Mouse (Mus musculus): ENCODE measurements around the gene Bmi1. TPM values are rescaled to one million over a fixed set of nuclear protein-coding genes. Genes with fewer than 3 reads are reported as not detected.

Bmi1 gene
- polyA plus RNA-seq, 1 experiment: 8.0 TPM

GRCm38 (mm10) chr2:18698663-18699385 is 22.0 kb downstream of the Bmi1 start:
- H3K4me3 ChIP-seq (ENCODE audit: low read depth, low read length): peak overlapping the region; percentile 28
- TF ChIP-seq CTCF (IDR thresholded peaks at IDR 0.05; ENCODE audit: low read depth, low read length) (no peak), EP300 (IDR thresholded peaks at IDR 0.05; ENCODE audit: insufficient read depth, low read depth, low read length) (no peak), POLR2A (IDR thresholded peaks at IDR 0.05; ENCODE audit: insufficient read depth, low read length) (no peak)
- H3K27ac ChIP-seq (ENCODE audit: insufficient read depth, low read length): no peak overlapping the region
- peaks cover 27% of the 10 kb centered on the region for H3K27me3 ChIP-seq (ENCODE audit: control insufficient read depth, insufficient read depth, low read length, poor library complexity, severe bottlenecking)
- H3K9ac ChIP-seq (ENCODE audit: low read depth, poor library complexity, severe bottlenecking): no peak overlapping the region
- H3K4me1 ChIP-seq (ENCODE audit: control insufficient read depth, insufficient read depth, low read length): no peaks in the 10 kb centered on the region
- no peaks in the 10 kb centered on the region for H3K36me3 ChIP-seq (ENCODE audit: control insufficient read depth, insufficient read depth, low read length, poor library complexity, severe bottlenecking)
- peaks cover 8% of the 10 kb centered on the region for H3K9me3 ChIP-seq (replicated peaks; ENCODE audit: control insufficient read depth, insufficient read depth, low read length, poor library complexity, severe bottlenecking)

- H3K27me3 ChIP-seq (ENCODE audit: control insufficient read depth, insufficient read depth, low read length, poor library complexity, severe bottlenecking): peaks cover 24% of the 10 kb centered on the region
- no peak overlapping the region for H3K27ac ChIP-seq (ENCODE audit: insufficient read depth, low read length)
- TF ChIP-seq CTCF (IDR thresholded peaks at IDR 0.05; ENCODE audit: low read depth, low read length) (no peak), EP300 (IDR thresholded peaks at IDR 0.05; ENCODE audit: insufficient read depth, low read depth, low read length) (no peak), POLR2A (IDR thresholded peaks at IDR 0.05; ENCODE audit: insufficient read depth, low read length) (no peak)
- peaks cover 8% of the 10 kb centered on the region for H3K9me3 ChIP-seq (replicated peaks; ENCODE audit: control insufficient read depth, insufficient read depth, low read length, poor library complexity, severe bottlenecking)
- no peak overlapping the region for H3K9ac ChIP-seq (ENCODE audit: low read depth, poor library complexity, severe bottlenecking)
- peak overlapping the region; percentile 7; the same call in 1 of the 2 replicates for H3K4me3 ChIP-seq (ENCODE audit: low read depth, low read length)
- no peaks in the 10 kb centered on the region for H3K4me1 ChIP-seq (ENCODE audit: control insufficient read depth, insufficient read depth, low read length)
- no peaks in the 10 kb centered on the region for H3K36me3 ChIP-seq (ENCODE audit: control insufficient read depth, insufficient read depth, low read length, poor library complexity, severe bottlenecking)
Measured at GRCm38 (mm10) chr2:18699401-18699990, 22.7 kb downstream of the Bmi1 start.

DNA sequence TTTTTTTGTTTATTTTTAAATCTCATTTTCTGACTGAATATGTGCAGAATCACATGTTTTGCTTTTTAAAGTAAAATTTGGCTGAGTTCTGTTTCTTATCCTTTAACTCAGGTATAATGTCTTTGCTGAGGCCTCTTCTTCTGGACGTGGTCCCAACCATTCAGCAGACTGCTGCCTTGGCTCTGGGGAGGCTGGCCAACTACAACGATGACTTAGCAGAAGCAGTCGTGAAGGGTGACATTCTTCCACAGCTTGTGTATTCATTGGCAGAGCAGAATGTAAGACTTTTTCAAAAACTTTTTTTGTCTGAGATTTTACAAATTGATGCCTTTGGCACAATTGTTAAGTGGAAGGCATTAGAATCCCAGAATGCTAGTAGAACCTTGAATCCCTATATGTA is 33.5 kb downstream of the Bmi1 start:
- no peaks in the 10 kb centered on the region for H3K9me3 ChIP-seq (replicated peaks; ENCODE audit: control insufficient read depth, insufficient read depth, low read length, poor library complexity, severe bottlenecking)
- no peaks in the 10 kb centered on the region for H3K36me3 ChIP-seq (ENCODE audit: control insufficient read depth, insufficient read depth, low read length, poor library complexity, severe bottlenecking)
- H3K4me1 ChIP-seq (ENCODE audit: control insufficient read depth, insufficient read depth, low read length): no peaks in the 10 kb centered on the region
- H3K9ac ChIP-seq (ENCODE audit: low read depth, poor library complexity, severe bottlenecking): no peak overlapping the region
- TF ChIP-seq POLR2A (IDR thresholded peaks at IDR 0.05; ENCODE audit: insufficient read depth, low read length) (no peak), CTCF (IDR thresholded peaks at IDR 0.05; ENCODE audit: low read depth, low read length) (no peak), EP300 (IDR thresholded peaks at IDR 0.05; ENCODE audit: insufficient read depth, low read depth, low read length) (no peak)
- H3K4me3 ChIP-seq (ENCODE audit: low read depth, low read length): no peak overlapping the region
- H3K27me3 ChIP-seq (ENCODE audit: control insufficient read depth, insufficient read depth, low read length, poor library complexity, severe bottlenecking): no peaks in the 10 kb centered on the region
- no peak overlapping the region for H3K27ac ChIP-seq (ENCODE audit: insufficient read depth, low read length)

DNA sequence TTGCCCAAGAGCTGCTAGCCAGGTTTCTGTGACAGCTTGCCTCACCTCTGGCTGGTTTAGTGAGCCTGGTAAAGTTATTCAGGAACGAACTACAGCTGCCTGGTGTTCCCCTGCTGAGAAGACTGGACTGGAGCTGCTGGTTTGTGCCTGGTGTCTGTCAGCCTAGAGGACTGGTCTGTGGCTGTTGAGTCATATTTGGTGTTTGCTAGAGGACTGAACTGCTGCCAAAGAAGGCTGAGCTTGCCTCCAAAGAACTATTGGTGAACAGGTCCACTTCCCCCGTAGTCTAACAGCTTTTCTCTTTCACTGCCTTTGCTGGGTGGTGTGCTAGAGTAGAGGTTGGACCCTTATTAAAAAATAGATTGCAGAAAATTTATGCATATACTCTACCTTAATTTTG is 36.3 kb downstream of the Bmi1 start:
- H3K9ac ChIP-seq (ENCODE audit: low read depth, poor library complexity, severe bottlenecking): no peak overlapping the region
- H3K27ac ChIP-seq (ENCODE audit: insufficient read depth, low read length): no peak overlapping the region
- TF ChIP-seq CTCF (IDR thresholded peaks at IDR 0.05; ENCODE audit: low read depth, low read length) (no peak), POLR2A (IDR thresholded peaks at IDR 0.05; ENCODE audit: insufficient read depth, low read length) (no peak), EP300 (IDR thresholded peaks at IDR 0.05; ENCODE audit: insufficient read depth, low read depth, low read length) (no peak)

DNA sequence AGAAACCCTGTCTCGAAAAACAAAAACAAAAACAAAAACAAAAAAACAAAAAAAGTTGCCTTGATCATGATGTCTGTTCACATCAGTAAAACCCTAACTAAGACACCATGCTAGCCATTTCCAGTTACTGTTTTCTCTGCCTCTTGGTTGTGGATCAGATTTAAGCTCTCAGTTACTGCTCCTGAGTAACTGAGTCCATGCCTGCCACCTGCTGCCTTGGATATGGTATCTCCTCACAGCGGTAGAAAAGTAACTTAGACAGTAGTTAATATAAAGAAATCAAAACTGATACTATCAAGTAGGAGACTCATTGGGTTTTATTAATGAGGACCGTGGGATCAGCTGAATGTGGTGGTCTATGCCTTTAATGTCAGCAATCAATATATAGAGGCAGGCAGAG is 37.5 kb downstream of the Bmi1 start:
- H3K4me3 ChIP-seq (ENCODE audit: low read depth, low read length): no peak overlapping the region
- no peak overlapping the region for H3K27ac ChIP-seq (ENCODE audit: insufficient read depth, low read length)
- no peaks in the 10 kb centered on the region for H3K9me3 ChIP-seq (replicated peaks; ENCODE audit: control insufficient read depth, insufficient read depth, low read length, poor library complexity, severe bottlenecking)
- no peaks in the 10 kb centered on the region for H3K36me3 ChIP-seq (ENCODE audit: control insufficient read depth, insufficient read depth, low read length, poor library complexity, severe bottlenecking)
- no peak overlapping the region for H3K9ac ChIP-seq (ENCODE audit: low read depth, poor library complexity, severe bottlenecking)
- no peaks in the 10 kb centered on the region for H3K27me3 ChIP-seq (ENCODE audit: control insufficient read depth, insufficient read depth, low read length, poor library complexity, severe bottlenecking)
- H3K4me1 ChIP-seq (ENCODE audit: control insufficient read depth, insufficient read depth, low read length): no peaks in the 10 kb centered on the region
- TF ChIP-seq POLR2A (IDR thresholded peaks at IDR 0.05; ENCODE audit: insufficient read depth, low read length): no peak
- TF ChIP-seq EP300 (IDR thresholded peaks at IDR 0.05; ENCODE audit: insufficient read depth, low read depth, low read length): no peak
- no peak for TF ChIP-seq CTCF (IDR thresholded peaks at IDR 0.05; ENCODE audit: low read depth, low read length)

More for the DNA sequence above, 36.3 kb downstream of the Bmi1 start:
- Histone ChIP-seq H3K36me3 (ENCODE audit: control insufficient read depth, insufficient read depth, low read length, poor library complexity, severe bottlenecking) (no peaks in the 10 kb centered on the region), H3K27me3 (ENCODE audit: control insufficient read depth, insufficient read depth, low read length, poor library complexity, severe bottlenecking) (no peaks in the 10 kb centered on the region), H3K9me3 (replicated peaks; ENCODE audit: control insufficient read depth, insufficient read depth, low read length, poor library complexity, severe bottlenecking) (no peaks in the 10 kb centered on the region), H3K4me3 (ENCODE audit: low read depth, low read length) (no peak overlapping the region), H3K4me1 (ENCODE audit: control insufficient read depth, insufficient read depth, low read length) (no peaks in the 10 kb centered on the region)

GRCm38 (mm10) chr2:18718521-18718920 is 41.7 kb downstream of the Bmi1 start:
- no peaks in the 10 kb centered on the region for H3K27me3 ChIP-seq (ENCODE audit: control insufficient read depth, insufficient read depth, low read length, poor library complexity, severe bottlenecking)
- no peaks in the 10 kb centered on the region for H3K9me3 ChIP-seq (replicated peaks; ENCODE audit: control insufficient read depth, insufficient read depth, low read length, poor library complexity, severe bottlenecking)
- H3K27ac ChIP-seq (ENCODE audit: insufficient read depth, low read length): no peak overlapping the region
- no peak overlapping the region for H3K4me3 ChIP-seq (ENCODE audit: low read depth, low read length)
- H3K9ac ChIP-seq (ENCODE audit: low read depth, poor library complexity, severe bottlenecking): no peak overlapping the region
- TF ChIP-seq EP300 (IDR thresholded peaks at IDR 0.05; ENCODE audit: insufficient read depth, low read depth, low read length) (no peak), POLR2A (IDR thresholded peaks at IDR 0.05; ENCODE audit: insufficient read depth, low read length) (no peak), CTCF (IDR thresholded peaks at IDR 0.05; ENCODE audit: low read depth, low read length) (no peak)
- no peaks in the 10 kb centered on the region for H3K36me3 ChIP-seq (ENCODE audit: control insufficient read depth, insufficient read depth, low read length, poor library complexity, severe bottlenecking)
- H3K4me1 ChIP-seq (ENCODE audit: control insufficient read depth, insufficient read depth, low read length): no peaks in the 10 kb centered on the region
